ENCODE assay signal across 30 mouse cellular contexts in genomic region chr19:59135387-59135786, GRCm38 (mm10). TPM values are rescaled to one million over a fixed set of nuclear protein-coding genes. Genes with fewer than 3 reads are reported as not detected.
DNase-seq lines count a peak whose midpoint lies in the region; ATAC-seq and TF ChIP-seq lines count a peak whose summit lies in the region.
"Had no signal": no experiment of that assay in that cellular context is flagged by ENCODE, and none has a peak within 500 bp of the region (broad histone marks: within the 10 kb centered on the region; RNA-seq: fewer than 3 reads in every experiment).

No protein-coding gene starts in this region.

- peak overlapping the region; percentile 69 for H3K27ac ChIP-seq in forebrain, embryonic 12.5 days
- no peak overlapping the region for H3K27ac ChIP-seq in forebrain, embryonic 16.5 days (ENCODE audit: low read length)
- no peak overlapping the region for H3K27ac ChIP-seq in midbrain, embryonic 11.5 days (ENCODE audit: low read depth, low read length)
- H3K27ac ChIP-seq in midbrain, postnatal 0 days (ENCODE audit: low read depth, low read length) = no peak overlapping the region
- H3K27ac ChIP-seq: heart, adult 2 months; heart, embryonic 10.5 days; hindbrain, embryonic 13.5 days; hindbrain, postnatal 0 days had no signal

- WGBS in forebrain, embryonic 12.5 days = 25% methylated on average over 8 of the region's 8 CpGs
- 14% methylated on average over 8 of the region's 8 CpGs for WGBS in forebrain, embryonic 16.5 days
- WGBS in midbrain, embryonic 11.5 days = 61% methylated on average over 8 of the region's 8 CpGs
- WGBS in midbrain, postnatal 0 days = 48% methylated on average over 8 of the region's 8 CpGs

- H3K9me3 ChIP-seq in forebrain, embryonic 12.5 days = no peaks in the 10 kb centered on the region
- no peaks in the 10 kb centered on the region for H3K9me3 ChIP-seq in forebrain, embryonic 16.5 days (ENCODE audit: control insufficient read depth, low read length)
- no peaks in the 10 kb centered on the region for H3K9me3 ChIP-seq in midbrain, embryonic 11.5 days (ENCODE audit: control insufficient read depth, low read length)
- H3K9me3 ChIP-seq in midbrain, postnatal 0 days (ENCODE audit: low read length) = no peaks in the 10 kb centered on the region
- H3K9me3 ChIP-seq: heart, embryonic 10.5 days; hindbrain, embryonic 13.5 days had no signal

- peaks cover 51% of the 10 kb centered on the region for H3K27me3 ChIP-seq in forebrain, embryonic 12.5 days
- peaks cover 16% of the 10 kb centered on the region for H3K27me3 ChIP-seq in forebrain, embryonic 16.5 days (replicated peaks; ENCODE audit: control insufficient read depth, insufficient read depth, low read length)
- peaks cover 9% of the 10 kb centered on the region for H3K27me3 ChIP-seq in midbrain, embryonic 11.5 days (ENCODE audit: control insufficient read depth, insufficient read depth, low read length)
- peaks cover 10% of the 10 kb centered on the region; the same call in 1 of the 2 replicates for H3K27me3 ChIP-seq in midbrain, postnatal 0 days (ENCODE audit: insufficient read depth, low read length)

- H3K36me3 ChIP-seq in forebrain, embryonic 12.5 days (replicated peaks) = no peaks in the 10 kb centered on the region
- H3K36me3 ChIP-seq in forebrain, embryonic 16.5 days (ENCODE audit: control insufficient read depth, insufficient read depth) = no peaks in the 10 kb centered on the region
- H3K36me3 ChIP-seq in midbrain, embryonic 11.5 days (ENCODE audit: control insufficient read depth, insufficient read depth, low read length) = no peaks in the 10 kb centered on the region
- no peaks in the 10 kb centered on the region for H3K36me3 ChIP-seq in midbrain, postnatal 0 days (ENCODE audit: insufficient read depth, low read length)
- H3K36me3 ChIP-seq: heart, embryonic 10.5 days; hindbrain, embryonic 13.5 days had no signal

- H3K4me1 ChIP-seq in forebrain, embryonic 12.5 days = peaks cover 36% of the 10 kb centered on the region
- peaks cover 20% of the 10 kb centered on the region for H3K4me1 ChIP-seq in forebrain, embryonic 16.5 days (replicated peaks; ENCODE audit: control insufficient read depth, insufficient read depth, low read length)
- peaks cover 10% of the 10 kb centered on the region for H3K4me1 ChIP-seq in midbrain, embryonic 11.5 days (ENCODE audit: control insufficient read depth, insufficient read depth, low read length)
- H3K4me1 ChIP-seq in midbrain, postnatal 0 days (ENCODE audit: insufficient read depth, low read length) = no peaks in the 10 kb centered on the region
- H3K4me1 ChIP-seq: heart, embryonic 10.5 days had no signal

- H3K4me3 ChIP-seq in forebrain, embryonic 12.5 days (replicated peaks) = no peak overlapping the region
- no peak overlapping the region for H3K4me3 ChIP-seq in forebrain, embryonic 16.5 days (replicated peaks; ENCODE audit: low read length)
- no peak overlapping the region for H3K4me3 ChIP-seq in midbrain, embryonic 11.5 days (ENCODE audit: low read depth, low read length)
- H3K4me3 ChIP-seq in midbrain, postnatal 0 days (ENCODE audit: low read depth, low read length) = no peak overlapping the region
- H3K4me3 ChIP-seq: heart, adult 2 months; heart, embryonic 10.5 days; hindbrain, embryonic 13.5 days had no signal

- H3K9ac ChIP-seq in forebrain, embryonic 12.5 days = no peak overlapping the region
- no peak overlapping the region for H3K9ac ChIP-seq in forebrain, embryonic 16.5 days (replicated peaks; ENCODE audit: low read depth, low read length)
- no peak overlapping the region for H3K9ac ChIP-seq in midbrain, embryonic 11.5 days (ENCODE audit: low read length)
- no peak overlapping the region for H3K9ac ChIP-seq in midbrain, postnatal 0 days (replicated peaks; ENCODE audit: low read length, poor library complexity, severe bottlenecking)
- H3K9ac ChIP-seq: hindbrain, embryonic 13.5 days had no signal

- ATAC-seq in forebrain, embryonic 12.5 days (ENCODE audit: low FRiP score) = no peak
- ATAC-seq in forebrain, embryonic 16.5 days = no peak
- ATAC-seq in midbrain, embryonic 11.5 days (ENCODE audit: low FRiP score) = no peak
- no peak for ATAC-seq in midbrain, postnatal 0 days (ENCODE audit: low FRiP score)
- ATAC-seq: activated CD4-positive, CD25-positive, alpha-beta regulatory T cell, adult 4 months; hindbrain, postnatal 0 days; inflammation-experienced regulatory T-cells, adult 6 months; intestine, embryonic 16.5 days had no signal

- TF ChIP-seq CTCF in midbrain, postnatal 0 days (IDR thresholded peaks at IDR 0.05) = no peak

- peak overlapping the region; percentile 21; the same call in 1 of the 2 replicates for H3K4me2 ChIP-seq in forebrain, embryonic 12.5 days
- no peak overlapping the region for H3K4me2 ChIP-seq in forebrain, embryonic 16.5 days (ENCODE audit: low read length)
- no peak overlapping the region for H3K4me2 ChIP-seq in midbrain, embryonic 11.5 days
- H3K4me2 ChIP-seq in midbrain, postnatal 0 days (ENCODE audit: low read depth, low read length, poor library complexity, severe bottlenecking) = no peak overlapping the region
- H3K4me2 ChIP-seq: hindbrain, embryonic 13.5 days had no signal

- DNase-seq in cerebellum, postnatal 10 days = peak; percentile 22 to 26
- DNase-seq in cerebellum, adult 11-12 months = no peak
- peak; percentile 81 for DNase-seq in midbrain, embryonic 11.5 days (ENCODE audit: low spot score, missing footprints)
- no peak for DNase-seq in midbrain, postnatal 0 days (ENCODE audit: low spot score)
- no peak for DNase-seq in ovary, postnatal 10 days (ENCODE audit: low spot score)
- DNase-seq: adrenal gland, adult 8-10 months; adrenal gland, postnatal 25 days; cerebellum, adult 2 months; cerebellum, adult 9-11 months; cerebellum, postnatal 36 days; embryo, embryonic 11 days; gastrocnemius, postnatal 25 days; heart, adult 2 months; kidney, adult 18-20 months had no signal

RNA-seq across cellular contexts. Expression of gene Vax1, which starts 34.5 kb away (rescaled TPM):
- polyA plus RNA-seq in forebrain, embryonic 12.5 days (2016; fragmentation: Nextera tagmentation; extraction: Ambion mirVana) = 4.2 and 6.8 TPM in 2 replicates
- 0.89 and 1.0 TPM in 2 replicates for polyA plus RNA-seq in forebrain, embryonic 16.5 days (2015; fragmentation: Nextera tagmentation; extraction: Ambion mirVana)
- 0.18 and 0.65 TPM in 2 replicates for polyA plus RNA-seq in midbrain, embryonic 11.5 days (2014; fragmentation: Nextera tagmentation; extraction: Ambion mirVana)
- not detected in 2 replicates for total RNA-seq in midbrain, postnatal 0 days (2014; rRNA removed)
- 0.91 and 2.2 TPM in 2 replicates for polyA plus RNA-seq in midbrain, postnatal 0 days (2015; fragmentation: Nextera tagmentation; extraction: Ambion mirVana)
- total RNA-seq: adrenal gland, adult 8-10 months; adrenal gland, postnatal 25 days; ES-E14; gastrocnemius, adult 8-10 months; gastrocnemius, postnatal 25 days; heart, adult 2 months; heart, postnatal 25 days; hematopoietic stem cell, adult 5-6 weeks; hindbrain, postnatal 0 days had no signal
- polyA plus RNA-seq: activated CD4-positive, CD25-positive, alpha-beta regulatory T cell, adult 4 months; embryonic facial prominence, embryonic 14.5 days; gonadal fat pad, adult 2 months; heart, adult 2 months; heart, embryonic 10.5 days; heart, embryonic 14.5 days; heart, postnatal 0 days; hindbrain, embryonic 13.5 days; hindbrain, postnatal 0 days; inflammation-experienced regulatory T-cells, adult 6 months; intestine, embryonic 16.5 days had no signal

RNA-seq across cellular contexts. Expression of gene Shtn1, which starts 59.5 kb away (rescaled TPM):
- polyA plus RNA-seq in forebrain, embryonic 12.5 days (2016; fragmentation: Nextera tagmentation; extraction: Ambion mirVana) = 11.2 and 14.2 TPM in 2 replicates
- 78.5 and 86.5 TPM in 2 replicates for polyA plus RNA-seq in forebrain, embryonic 16.5 days (2015; fragmentation: Nextera tagmentation; extraction: Ambion mirVana)
- 1.4 and 2.7 TPM in 2 replicates for polyA plus RNA-seq in midbrain, embryonic 11.5 days (2014; fragmentation: Nextera tagmentation; extraction: Ambion mirVana)
- 69.8 and 70.9 TPM in 2 replicates for total RNA-seq in midbrain, postnatal 0 days (2014; rRNA removed)
- 67.5 and 68.1 TPM in 2 replicates for polyA plus RNA-seq in midbrain, postnatal 0 days (2015; fragmentation: Nextera tagmentation; extraction: Ambion mirVana)

Comparison
In these comparisons a context has a peak if more than half of its experiments do, and no peak if none do; other contexts are left out.
1. DNase-seq: peak in cerebellum, postnatal 10 days (2 of 2) and midbrain, embryonic 11.5 days (single experiment); none in cerebellum, adult 11-12 months (single experiment), midbrain, postnatal 0 days (single experiment) and ovary, postnatal 10 days (single experiment).